Mouse (Mus musculus) ES-Bruce4 (cell line): ENCODE measurements around the gene Phlda3.

ENCODE experiments used
- EP300 ChIP-seq: IDR thresholded peaks from 2 replicates; pipeline ENCODE4 v1.6.1; 2011; ENCODE audit warnings: low read depth, low read length; ENCODE audit not compliant: insufficient read depth
- POLR2A ChIP-seq: IDR thresholded peaks from one replicate; pipeline ENCODE4 v1.8.1; 2011; ENCODE audit warnings: low read length; ENCODE audit not compliant: insufficient read depth

- no peak for TF ChIP-seq EP300
- no peak for TF ChIP-seq POLR2A
Observed at GRCm38 (mm10) chr1:135731393-135731792, 34.5 kb upstream of the Phlda3 start.
